Mouse (Mus musculus): ENCODE measurements at regions not wholly inside any gene's neighbourhood (a gene's known extent, or its start where the extent isn't known, plus 50 kb on each side); places are given as distances from the start of the nearest gene placed in this dataset.
"Not testable (repeated sequence)": the region's sequence is repeated elsewhere in the genome, so short reads cannot be mapped to it uniquely, and the experiment has no call there.

- no peak for DNase-seq (ENCODE audit: low spot score)
These were observed 150.0 kb downstream of the Kcnrg start for GRCm38 (mm10) chr14:61757086-61757822.

- no peak for DNase-seq (ENCODE audit: low spot score)
These were observed 150.5 kb downstream of the Kcnrg start for GRCm38 (mm10) chr14:61757823-61758175.

- no peak for DNase-seq (ENCODE audit: low spot score)
These were observed 151.3 kb downstream of the Kcnrg start for GRCm38 (mm10) chr14:61758586-61758985.

- not testable (repeated sequence) for DNase-seq (ENCODE audit: low spot score)
These were observed 152.9 kb downstream of the Kcnrg start for GRCm38 (mm10) chr14:61760176-61760575.

- DNase-seq (ENCODE audit: low spot score) = no peak
These were observed 154.8 kb downstream of the Kcnrg start for GRCm38 (mm10) chr14:61762076-61762475.

GRCm38 (mm10) chr14:61769881-61770280 lies 162.6 kb downstream of the Kcnrg start:
- DNase-seq (ENCODE audit: low spot score) = no peak

- no peak for DNase-seq (ENCODE audit: low spot score)
These were observed 166.9 kb downstream of the Kcnrg start for GRCm38 (mm10) chr14:61774171-61774570.

GRCm38 (mm10) chr14:61778618-61779017 lies 171.4 kb downstream of the Kcnrg start:
- DNase-seq (ENCODE audit: low spot score) = no peak

GRCm38 (mm10) chr14:61783206-61783605 lies 175.9 kb downstream of the Kcnrg start:
- no peak for DNase-seq (ENCODE audit: low spot score)

- no peak for DNase-seq (ENCODE audit: low spot score)
These were observed 177.4 kb downstream of the Kcnrg start for GRCm38 (mm10) chr14:61784609-61785008.

- DNase-seq (ENCODE audit: low spot score) = no peak
These were observed 178.8 kb downstream of the Kcnrg start for GRCm38 (mm10) chr14:61786031-61786430.

GRCm38 (mm10) chr14:61787746-61788145 lies 180.5 kb downstream of the Kcnrg start:
- no peak for DNase-seq (ENCODE audit: low spot score)

- no peak for DNase-seq (ENCODE audit: low spot score)
These were observed 181.9 kb downstream of the Kcnrg start for GRCm38 (mm10) chr14:61788998-61789790.

GRCm38 (mm10) chr14:61795976-61796645 lies 188.9 kb downstream of the Kcnrg start:
- DNase-seq (ENCODE audit: low spot score) = no peak

- DNase-seq (ENCODE audit: low spot score) = no peak
These were observed 189.4 kb downstream of the Kcnrg start for GRCm38 (mm10) chr14:61796671-61797070.

- DNase-seq (ENCODE audit: low spot score) = no peak
These were observed 196.2 kb downstream of the Kcnrg start for GRCm38 (mm10) chr14:61803421-61803925.

GRCm38 (mm10) chr14:61805433-61805832 lies 198.2 kb downstream of the Kcnrg start:
- DNase-seq (ENCODE audit: low spot score) = no peak

GRCm38 (mm10) chr14:61808193-61808592 lies 200.9 kb downstream of the Kcnrg start:
- DNase-seq (ENCODE audit: low spot score) = no peak

GRCm38 (mm10) chr14:61809716-61810437 lies 202.6 kb downstream of the Kcnrg start:
- DNase-seq (ENCODE audit: low spot score) = no peak

- no peak for DNase-seq (ENCODE audit: low spot score)
These were observed 203.6 kb downstream of the Kcnrg start for GRCm38 (mm10) chr14:61810836-61811235.

GRCm38 (mm10) chr14:61817711-61818110 lies 210.5 kb downstream of the Kcnrg start:
- no peak for DNase-seq (ENCODE audit: low spot score)

- DNase-seq (ENCODE audit: low spot score) = no peak
These were observed 211.1 kb downstream of the Kcnrg start for GRCm38 (mm10) chr14:61818365-61818764.
